Mouse (Mus musculus) kidney, adult 11 months (tissue): Measurements from ENCODE around the gene Tmsb10.

Experiments used
- DNase-seq: peaks from one replicate; pipeline ENCODE4 v3.0.0; 2022

Gene Tmsb10

DNA sequence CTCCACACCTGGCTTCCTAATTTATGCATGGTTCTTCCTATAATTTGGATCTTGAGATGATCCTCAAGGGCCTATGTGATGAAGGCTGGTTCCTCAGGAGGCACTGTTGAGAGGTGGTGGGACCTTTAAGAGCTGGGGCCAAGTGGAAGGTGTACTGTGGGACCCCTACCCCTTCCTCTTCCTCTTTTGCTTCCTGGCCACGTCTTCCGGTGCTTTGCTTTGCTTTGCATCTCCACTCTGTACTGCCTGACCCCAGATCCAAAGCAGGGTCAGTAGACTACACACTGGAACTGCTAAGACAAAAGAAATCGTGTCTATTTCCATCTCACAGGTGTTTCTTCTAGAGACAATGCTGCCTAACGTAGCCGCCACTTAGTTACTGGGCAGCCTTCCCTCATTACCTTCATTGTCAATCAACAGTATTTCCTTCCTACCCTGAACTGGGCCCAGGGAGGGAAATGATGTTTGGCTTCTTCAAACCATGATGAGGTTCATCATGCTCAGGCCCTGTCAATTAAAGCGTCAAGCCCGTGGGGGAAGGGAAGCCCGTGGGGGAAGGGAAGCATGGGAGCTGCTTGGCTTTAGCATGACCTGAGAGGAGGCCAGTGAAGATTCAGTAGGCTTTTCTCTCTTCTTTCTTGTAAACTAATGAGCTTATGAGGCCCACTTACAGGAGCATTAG is 2.9 kb downstream of the Tmsb10 start:
- DNase-seq: no peak

DNA sequence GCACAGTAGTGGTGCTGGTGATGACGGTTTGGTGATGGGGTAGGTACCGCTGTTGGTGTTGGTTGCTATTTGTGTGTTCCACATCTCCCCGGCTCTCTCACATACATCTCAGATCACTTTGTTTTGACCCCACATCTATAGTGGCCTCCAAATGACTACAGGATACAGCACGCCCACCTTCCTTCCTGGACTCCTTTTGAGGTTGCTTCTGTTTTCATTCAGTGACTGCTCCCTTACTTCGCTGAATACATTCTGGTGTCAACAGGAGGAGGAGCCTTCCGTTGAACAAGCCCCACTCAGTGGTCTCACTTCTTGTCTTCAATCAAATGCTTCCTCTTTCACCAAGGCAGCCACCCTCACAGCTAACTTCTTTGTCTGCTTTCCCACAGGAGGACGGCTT is 3.8 kb downstream of the Tmsb10 start:
- no peak for DNase-seq

DNA sequence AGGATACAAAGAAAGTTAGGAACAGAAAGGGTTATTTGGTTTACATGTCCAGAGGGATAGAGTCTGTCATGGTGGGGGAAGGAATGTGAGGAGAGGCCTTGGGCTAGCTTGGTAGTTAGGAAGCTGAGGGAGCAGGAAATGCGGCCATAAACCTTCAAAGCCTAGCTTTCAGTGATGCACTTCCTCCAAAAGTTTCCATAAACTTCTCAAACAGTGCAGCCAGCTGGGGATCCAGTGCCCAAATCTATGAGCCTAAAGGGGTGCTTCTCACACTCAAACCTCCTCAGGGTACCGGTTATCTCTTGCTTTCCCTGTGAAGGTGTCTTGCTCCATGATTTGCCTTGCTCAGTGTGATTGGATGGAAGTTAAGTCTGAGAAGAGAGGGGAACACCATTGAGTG is 5.6 kb downstream of the Tmsb10 start:
- no peak for DNase-seq

DNA sequence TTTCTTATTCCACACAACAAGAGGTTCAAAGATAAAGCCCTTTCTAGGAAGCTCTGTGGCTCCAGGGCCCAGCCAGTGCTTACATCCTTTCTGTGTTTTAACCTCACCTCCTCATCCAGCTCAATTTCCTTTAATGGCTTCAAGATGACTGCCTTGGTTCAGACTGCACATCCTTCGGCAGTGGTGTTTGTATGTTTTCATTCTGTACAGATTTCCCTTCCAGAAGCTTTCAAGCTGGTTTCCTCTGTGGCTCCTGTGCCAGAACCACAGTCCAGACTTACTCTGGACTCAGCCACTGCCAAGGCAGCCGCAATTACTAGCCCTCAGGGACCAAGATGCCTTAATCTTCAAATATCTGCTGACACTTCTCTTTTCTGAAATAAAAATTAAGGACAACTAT is 6.3 kb downstream of the Tmsb10 start:
- no peak for DNase-seq

DNA sequence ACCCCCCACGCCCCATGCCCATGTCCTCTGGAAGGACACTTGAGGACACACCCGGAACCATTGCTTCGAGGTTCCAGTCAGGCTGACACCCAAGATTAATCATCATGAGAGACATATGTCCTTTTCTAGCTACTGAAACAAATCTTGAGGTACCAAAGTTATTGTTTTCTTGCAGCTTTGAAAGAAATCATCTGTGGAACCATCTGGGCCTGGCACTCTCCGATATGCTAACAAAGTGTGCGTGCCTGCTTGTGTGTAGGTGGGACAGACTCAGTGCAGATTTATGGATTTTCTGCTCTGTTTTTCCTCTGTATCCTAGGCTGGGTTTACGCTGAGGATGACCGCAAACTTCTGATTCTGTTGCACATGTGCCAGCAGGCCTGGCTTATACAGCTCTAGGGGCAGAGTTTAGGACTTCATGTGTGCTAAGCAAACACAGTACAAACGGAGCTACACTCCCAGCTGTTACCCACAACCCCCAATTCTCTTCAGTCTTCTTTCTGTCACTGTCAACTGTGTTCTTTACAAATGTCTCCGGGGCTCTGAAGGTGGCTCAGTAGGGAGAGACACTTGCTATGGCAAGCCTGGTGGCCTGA is 9.3 kb downstream of the Tmsb10 start:
- DNase-seq: no peak

DNA sequence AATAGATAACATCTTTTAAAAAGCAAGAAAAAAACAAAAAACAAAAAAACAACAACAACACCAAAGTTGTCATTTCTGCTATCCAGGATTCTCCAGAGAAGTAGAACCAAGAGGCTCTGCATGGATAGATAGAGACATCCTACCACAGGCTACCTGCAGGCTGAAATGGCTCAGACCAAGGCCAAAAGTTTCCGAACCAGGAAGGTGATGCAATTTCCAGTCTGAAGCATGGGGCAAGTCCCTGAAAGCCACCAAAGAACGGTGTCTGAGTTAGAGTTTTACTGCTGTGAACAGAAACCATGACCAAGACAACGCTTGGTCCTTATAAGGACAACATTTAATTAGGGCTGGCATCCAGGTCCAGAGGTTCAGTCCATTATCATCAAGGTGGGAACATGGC is 10.2 kb downstream of the Tmsb10 start:
- DNase-seq: no peak

DNA sequence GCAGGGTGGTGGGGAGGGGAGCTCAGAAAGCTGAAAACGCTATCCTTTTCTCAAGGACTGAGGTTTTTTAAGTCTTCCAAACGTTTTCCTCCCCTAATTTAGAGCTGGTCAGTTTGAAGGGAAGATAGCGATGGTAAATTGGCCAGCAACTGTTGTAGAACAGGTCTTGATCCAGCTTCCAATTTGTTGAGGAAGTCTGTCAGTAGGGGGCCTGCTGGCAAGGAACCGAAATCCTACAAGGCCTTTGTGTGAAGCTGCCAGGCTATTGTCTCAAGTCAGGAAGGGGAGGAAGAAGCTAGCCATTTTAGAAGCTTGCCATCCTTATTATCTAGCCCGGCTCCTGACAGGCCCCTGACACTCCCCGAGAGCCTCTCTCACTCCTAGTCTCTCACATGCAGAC is 10.6 kb downstream of the Tmsb10 start:
- DNase-seq: peak; percentile 28

DNA sequence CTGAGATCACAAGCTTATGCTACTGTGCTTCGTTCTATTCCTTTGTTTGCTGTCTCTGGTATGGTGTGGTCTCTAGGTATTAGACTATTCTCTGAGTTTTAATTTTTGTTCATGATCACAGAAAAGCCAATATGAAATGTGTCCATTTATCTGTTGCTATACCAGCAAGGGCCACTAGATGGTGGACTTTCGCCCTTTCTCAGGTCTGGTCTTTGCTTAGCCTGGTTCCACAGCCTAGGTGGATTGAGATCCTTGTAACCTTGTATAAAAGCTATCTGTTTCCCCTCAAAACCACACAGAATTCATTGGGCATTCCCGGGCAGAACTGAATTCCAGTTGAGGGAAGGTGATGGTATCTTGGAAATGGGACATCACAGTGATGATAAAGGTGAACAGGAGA is 18.1 kb downstream of the Tmsb10 start:
- peak; percentile 20 for DNase-seq

DNA sequence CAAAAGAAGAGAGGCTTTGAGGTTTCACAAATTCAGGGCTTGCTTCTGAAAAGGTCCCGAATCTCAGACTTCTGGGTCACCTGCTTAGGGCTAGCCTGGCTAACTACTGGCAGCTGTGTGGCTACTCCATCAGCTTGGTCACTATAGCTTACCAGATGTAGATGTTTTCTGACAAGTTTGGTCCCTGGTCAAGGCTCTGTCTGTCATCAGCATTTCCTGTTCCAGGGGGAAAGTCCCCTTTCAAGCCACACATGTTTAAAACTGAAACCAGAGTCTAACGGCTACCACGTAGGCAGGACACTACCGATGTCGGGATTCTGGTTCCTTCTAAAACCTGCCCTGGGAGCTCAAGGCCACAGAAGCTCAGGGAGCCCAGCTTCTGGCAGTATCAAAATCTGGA is 20.7 kb downstream of the Tmsb10 start:
- no peak for DNase-seq

DNA sequence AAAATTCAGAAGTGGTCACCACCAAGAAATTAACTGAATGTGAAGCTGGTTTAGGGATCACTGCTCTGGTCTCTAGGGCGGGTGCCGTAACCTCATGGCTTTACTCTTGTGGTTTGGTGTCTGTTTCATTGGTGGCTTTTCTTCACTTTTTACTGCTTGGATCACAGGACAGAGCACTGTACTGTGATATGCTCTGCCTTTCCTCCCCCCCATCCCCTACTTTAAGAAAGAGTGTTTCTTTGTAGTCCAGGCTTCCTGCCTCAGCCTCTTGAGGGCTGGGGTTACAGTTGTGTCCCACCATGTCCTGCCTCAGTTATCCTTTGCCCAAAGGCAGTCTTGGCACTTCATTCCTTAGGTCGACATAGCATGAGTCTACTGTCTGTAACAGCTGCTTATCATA is 21.1 kb downstream of the Tmsb10 start:
- no peak for DNase-seq

DNA sequence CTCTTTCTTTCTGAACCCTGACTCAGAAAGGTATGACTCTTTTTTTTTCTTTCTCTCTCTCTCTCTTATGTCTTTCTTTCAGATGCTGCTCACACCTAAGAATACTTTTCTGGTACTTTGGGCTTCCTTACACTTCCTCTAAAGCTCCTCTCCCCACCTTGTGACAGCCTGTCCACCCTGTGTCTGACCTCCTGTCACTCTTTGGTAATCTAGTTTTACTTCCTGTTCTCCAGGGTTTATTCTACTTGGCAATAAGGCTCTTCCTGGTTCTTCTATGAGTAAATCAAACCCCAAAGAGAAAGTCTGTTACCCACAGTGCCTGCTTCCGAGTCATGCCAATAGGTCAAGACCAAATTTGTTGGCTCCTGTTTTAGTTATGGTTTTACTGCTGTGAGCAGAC is 25.6 kb downstream of the Tmsb10 start:
- DNase-seq: no peak

DNA sequence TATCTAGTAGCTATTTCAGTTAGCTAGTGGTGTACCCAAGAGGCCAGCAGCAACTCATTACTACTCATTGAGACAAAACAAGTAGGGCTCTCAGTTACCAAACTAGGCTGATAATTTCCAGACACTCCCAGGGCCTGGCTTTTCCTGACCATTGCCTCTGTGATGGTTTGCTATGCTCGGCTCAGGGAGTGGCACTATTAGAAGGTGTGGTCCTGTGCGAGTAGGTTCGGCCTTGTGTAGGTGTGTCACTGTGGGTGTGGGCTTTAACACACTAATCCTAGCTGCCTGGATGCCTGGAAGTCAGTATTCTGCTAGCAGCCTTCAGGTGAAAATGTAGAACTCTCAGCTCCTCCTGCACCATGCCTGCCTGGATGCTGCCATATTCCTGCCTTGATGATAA is 27.0 kb downstream of the Tmsb10 start:
- DNase-seq: no peak

DNA sequence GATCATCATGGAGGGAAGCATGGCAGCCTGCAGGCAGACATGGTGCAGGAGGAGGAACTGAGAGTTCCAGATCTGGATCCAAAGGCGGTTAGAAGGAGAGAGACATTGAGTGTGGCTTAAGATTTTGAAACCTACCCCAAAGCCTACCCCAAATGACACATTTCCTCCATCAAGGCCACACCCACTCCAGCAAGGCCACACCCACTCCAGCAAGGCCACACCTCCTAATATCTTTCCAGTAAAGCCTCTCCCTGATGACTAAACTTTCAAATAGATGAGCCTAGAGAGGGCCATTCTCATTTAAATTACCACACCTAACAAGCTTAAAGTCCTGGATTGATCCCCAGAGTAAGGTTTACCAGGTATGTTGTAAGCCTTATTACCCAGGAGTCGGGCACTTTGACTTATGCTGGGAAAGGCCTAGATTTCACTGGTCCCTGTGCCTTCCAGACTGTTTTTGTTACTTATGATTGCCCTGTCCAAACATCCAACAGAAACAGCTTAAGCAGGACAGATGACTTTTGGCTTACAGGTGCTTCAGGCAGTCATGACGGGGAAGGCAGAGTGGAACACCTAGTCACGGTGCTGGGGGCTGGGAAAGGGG is 28.7 kb downstream of the Tmsb10 start:
- no peak for DNase-seq

DNA sequence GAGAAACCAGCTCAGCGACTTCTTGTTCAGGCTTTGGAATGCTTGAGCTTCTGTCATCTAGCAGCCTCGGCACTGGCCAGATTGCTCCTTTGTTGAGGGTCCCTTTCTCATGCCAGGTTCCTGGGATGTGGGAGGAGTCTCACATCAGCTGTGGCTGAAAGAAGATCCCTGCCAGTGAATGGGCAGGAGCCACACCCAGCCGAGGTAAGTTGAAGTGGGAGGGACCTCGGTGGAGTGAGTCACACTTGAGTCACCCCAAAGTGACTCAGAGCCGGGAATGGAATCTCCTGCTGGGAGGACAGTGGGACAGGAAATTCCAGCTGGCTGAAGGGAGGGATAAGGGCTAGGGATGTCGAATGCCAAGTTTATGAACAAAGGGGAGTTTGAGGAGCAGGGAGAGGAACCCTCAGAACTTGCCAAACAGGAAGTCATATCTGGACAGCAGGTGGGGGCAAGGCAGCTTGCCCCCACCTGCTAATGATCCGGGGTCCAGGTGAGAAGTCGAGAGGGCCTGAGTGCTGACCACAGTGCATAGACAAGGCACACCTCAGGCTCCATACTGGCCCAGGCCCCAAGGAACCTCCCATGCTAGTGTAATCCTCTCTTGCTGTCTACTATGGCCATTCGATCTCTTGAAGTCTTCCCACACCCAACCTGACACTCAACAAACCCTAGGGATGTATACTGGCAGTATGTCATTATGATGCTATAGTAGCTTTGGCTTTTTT is 31.6 kb downstream of the Tmsb10 start:
- peak; percentile 51 for DNase-seq

DNA sequence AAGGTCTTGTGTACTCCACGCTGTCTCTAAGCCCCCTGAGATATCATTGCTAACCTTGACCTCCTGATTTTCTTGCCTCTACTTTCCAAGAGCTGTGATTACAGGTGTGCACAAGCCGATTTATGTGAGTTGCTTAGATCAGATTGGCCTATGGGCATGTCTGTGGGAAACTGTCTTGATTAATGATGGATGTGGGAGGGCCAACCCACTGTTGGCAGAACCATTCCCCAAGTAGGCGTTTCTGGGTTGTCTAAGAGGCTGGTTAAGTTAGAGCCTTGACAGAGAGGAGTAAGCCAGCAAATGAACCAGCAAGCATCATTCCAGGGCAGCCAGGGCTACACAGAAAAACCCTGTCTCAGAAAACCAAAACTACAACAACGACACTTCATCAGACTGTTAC is 32.5 kb downstream of the Tmsb10 start:
- DNase-seq: no peak

DNA sequence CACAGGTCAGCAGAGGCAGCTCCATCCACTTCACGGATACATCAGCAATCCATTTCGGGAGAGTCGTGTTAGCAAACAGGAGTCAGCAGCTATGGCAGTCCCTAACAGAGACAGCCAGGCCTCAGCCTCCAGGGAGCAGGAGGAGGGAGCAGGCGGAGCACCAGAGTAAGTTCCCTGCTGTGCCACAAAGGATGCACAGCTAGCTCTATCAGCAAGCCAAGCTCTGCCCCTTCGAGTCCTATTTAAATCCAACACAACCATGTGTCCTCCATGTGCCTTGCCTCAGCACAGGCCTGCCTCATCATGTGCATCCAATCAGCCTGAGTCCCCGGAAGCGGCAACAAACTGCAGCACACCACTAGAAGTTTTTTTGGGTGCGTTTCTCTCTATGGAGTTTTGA is 35.2 kb downstream of the Tmsb10 start:
- no peak for DNase-seq

DNA sequence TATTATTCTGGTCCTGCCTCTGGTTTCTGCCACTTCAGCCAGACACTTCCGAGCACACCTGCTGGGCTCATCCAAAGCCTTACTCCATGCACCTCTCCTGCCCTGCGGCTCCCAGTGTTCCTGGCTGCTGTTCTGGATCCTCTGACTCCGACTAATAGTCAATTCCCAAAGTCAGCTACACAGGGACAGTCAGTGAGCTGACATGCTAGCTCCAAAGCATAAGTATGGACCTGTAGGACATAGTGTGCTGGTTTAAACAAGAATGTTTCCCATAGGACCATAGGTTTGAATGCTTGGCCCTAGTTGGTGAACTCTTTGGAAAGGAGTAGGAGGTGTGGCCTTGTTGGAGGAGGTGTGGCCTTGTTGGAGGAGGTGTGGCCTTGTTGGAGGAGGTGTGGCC is 37.5 kb downstream of the Tmsb10 start:
- no peak for DNase-seq

DNA sequence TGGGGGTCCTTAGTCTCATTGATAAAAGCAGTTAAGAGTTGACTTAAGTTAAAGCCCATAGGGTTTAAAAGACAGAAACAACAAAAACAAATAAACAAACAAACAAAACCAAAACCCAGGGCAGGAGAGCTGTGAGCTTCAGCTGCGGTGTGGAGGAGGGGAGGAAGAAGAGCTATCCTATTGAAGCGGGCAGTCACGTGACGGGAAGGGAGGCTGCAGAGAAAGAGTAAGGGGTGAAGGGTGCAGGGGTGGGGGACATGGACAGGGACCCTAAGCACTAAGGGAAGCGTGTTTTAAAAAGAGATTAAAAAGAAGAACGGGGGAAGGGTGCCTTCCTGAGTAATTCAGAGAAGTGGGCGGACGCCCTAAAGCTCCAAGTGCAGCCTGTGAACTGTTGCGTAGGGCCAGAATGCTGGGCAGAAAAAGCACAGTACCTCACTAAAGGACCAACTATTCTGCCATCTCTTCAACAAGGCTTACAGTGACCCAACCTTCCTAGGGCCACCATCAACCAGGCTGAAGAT is 40.0 kb downstream of the Tmsb10 start:
- no peak for DNase-seq

DNA sequence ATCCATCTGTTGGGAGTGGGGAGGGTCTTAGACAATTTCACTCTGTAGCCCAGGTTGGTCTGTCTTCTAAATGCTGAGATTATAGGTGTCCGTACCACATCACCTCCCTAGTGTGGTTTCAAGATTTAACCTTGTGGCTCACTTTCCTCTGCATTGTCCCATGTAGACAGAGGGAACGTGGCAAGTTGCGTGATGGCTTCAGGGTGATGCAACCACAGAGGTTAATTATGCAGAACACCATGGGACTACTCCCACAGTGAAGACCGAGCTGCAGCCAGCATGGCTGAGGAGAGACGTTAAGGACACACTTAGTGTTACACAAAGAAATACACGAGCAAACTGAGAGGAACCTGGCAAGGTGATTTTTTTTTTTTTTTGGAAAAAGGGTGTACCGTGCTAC is 42.2 kb downstream of the Tmsb10 start:
- no peak for DNase-seq

DNA sequence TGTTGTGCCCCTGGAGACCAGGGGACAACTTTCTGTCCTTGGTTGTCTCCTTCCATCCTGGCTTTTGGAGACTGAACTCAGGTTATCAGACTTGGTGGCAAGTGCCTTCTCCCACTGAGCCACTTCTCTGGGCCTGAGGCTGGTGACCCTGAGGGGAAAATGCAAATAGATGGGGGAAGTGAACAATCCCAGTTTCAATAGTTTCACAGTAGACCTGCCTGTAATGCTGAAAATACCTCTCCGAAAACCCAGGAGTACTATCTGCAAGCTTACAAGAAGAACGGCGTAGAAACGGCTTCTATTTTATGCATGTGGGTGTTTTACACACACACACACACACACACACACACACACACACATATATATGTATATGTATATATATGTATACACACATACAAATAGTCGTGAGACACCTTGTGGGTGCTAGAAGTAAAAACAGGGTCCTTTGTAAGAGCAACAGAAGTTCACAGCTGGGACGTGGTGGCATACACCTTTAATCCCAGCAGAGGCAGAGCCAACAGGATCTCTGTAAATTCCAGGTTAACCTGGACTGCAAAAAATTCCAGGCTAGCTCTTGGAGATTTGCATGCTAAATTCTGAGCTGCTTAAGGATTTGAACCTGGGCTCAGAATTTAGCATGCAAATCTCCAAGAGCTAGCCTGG is 44.3 kb downstream of the Tmsb10 start:
- no peak for DNase-seq

DNA sequence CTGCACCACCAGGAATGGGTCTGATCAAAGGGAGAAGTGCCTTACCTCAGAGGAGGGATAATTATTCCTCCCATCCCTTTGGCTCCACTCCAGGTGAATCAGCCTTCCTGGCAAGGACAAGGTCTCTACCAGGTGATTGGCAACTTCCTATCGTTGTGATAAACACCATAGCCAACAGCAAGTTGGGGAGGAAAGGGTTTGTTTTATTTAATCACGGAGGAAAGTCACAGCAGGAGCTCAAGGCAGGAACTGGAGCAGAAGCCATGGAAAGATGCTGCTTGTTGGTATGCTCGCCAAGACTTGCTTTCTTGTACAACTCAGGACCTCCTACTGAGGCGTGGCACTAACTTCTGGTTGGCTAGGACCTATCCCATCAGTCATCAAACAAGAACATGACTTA is 47.3 kb downstream of the Tmsb10 start:
- no peak for DNase-seq
